Mouse (Mus musculus): Measurements from ENCODE around the gene Faiml. TPM values are rescaled to one million over a fixed set of nuclear protein-coding genes. Genes with fewer than 3 reads are reported as not detected.

Gene Faiml
- polyA plus RNA-seq, 1 experiment from 2014 or later = not detected

DNA sequence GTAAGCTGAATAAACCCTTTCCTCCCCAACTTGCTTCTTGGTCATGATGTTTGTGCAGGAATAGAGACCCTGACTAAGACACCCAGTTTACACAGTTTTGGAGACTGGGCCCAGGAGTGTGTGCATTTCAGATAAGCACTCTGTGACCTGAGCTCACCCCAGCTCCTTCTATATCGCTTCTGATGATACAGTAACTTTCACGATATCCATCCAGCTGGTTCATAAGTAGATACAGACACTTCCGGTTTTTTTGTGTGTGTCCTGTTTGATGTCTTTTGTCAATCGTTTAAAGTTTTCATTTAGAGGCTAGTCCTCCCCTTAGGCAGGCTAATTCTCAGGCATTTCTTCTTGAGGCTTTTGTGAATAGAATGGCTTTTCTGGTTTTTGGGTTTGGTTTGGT, 15.4 kb downstream of the Faiml start:
- Histone ChIP-seq H3K36me3 (ENCODE audit: control insufficient read depth, insufficient read depth, low read length) (no peaks in the 10 kb centered on the region), H3K4me3 (ENCODE audit: low read depth, low read length) (no peak overlapping the region), H3K9ac (ENCODE audit: low read length) (no peak overlapping the region), H3K27ac (ENCODE audit: low read depth, low read length) (no peak overlapping the region), H3K9me3 (ENCODE audit: control insufficient read depth, low read length) (no peaks in the 10 kb centered on the region), H3K4me2 (ENCODE audit: low read depth, low read length, severe bottlenecking) (no peak overlapping the region), H3K27me3 (ENCODE audit: control insufficient read depth, insufficient read depth, low read length) (no peaks in the 10 kb centered on the region), H3K4me1 (replicated peaks; ENCODE audit: control insufficient read depth, insufficient read depth, low read length) (no peaks in the 10 kb centered on the region)
- no peak for ATAC-seq (replicated peaks; ENCODE audit: low FRiP score)
- 90% methylated on average over 4 of the region's 4 CpGs for WGBS
- DNase-seq (ENCODE audit: low spot score) = no peak

DNA sequence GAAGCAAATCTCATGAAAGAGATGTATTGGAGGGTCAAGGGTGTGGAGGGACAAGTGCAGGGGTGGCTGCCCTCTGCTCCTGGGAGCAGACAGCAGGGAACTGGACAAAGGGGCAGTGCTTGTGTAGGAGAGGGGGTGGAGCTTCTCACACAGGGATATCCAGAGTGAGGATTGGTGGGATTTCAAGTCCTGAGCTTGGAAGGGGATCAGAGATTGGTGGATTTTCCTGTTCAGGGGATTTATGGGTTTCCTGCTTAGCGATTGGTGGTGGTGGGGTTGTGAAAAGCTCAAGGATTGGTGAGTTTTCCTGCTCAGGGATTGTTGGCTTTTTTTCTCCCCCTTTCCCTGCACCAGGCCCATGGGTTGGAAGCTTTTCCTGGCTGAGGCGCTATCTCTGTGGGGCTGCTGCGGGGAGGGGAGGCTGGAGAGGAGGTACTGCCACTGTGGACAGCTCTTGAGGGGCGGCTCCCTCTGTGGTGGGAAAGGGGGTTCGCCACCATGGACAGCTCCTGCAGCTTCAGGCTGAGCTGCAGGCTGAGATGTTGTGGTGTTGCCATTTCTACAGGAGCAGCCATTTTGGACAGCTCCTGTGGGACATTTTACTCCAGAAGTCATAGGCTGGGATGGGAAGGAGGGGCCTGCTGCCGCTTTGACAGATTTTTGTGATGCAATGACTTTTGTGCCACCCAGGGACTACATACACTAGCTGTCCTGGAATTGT, 18.9 kb downstream of the Faiml start:
- no peak overlapping the region for H3K27ac ChIP-seq (ENCODE audit: low read depth, low read length)
- no peaks in the 10 kb centered on the region for H3K27me3 ChIP-seq (ENCODE audit: control insufficient read depth, insufficient read depth, low read length)
- ATAC-seq (replicated peaks; ENCODE audit: low FRiP score) (no peak; the same call in 1 of the 2 replicates), DNase-seq (ENCODE audit: low spot score) (peak; percentile 71)
- H3K4me3 ChIP-seq (ENCODE audit: low read depth, low read length) = no peak overlapping the region
- H3K4me1 ChIP-seq (replicated peaks; ENCODE audit: control insufficient read depth, insufficient read depth, low read length) = no peaks in the 10 kb centered on the region
- no peak overlapping the region for H3K9ac ChIP-seq (ENCODE audit: low read length)
- H3K4me2 ChIP-seq (ENCODE audit: low read depth, low read length, severe bottlenecking) = no peak overlapping the region
- WGBS = 32% methylated on average over 6 of the region's 6 CpGs
- no peaks in the 10 kb centered on the region for H3K36me3 ChIP-seq (ENCODE audit: control insufficient read depth, insufficient read depth, low read length)
- H3K9me3 ChIP-seq (ENCODE audit: control insufficient read depth, low read length) = no peaks in the 10 kb centered on the region

DNA sequence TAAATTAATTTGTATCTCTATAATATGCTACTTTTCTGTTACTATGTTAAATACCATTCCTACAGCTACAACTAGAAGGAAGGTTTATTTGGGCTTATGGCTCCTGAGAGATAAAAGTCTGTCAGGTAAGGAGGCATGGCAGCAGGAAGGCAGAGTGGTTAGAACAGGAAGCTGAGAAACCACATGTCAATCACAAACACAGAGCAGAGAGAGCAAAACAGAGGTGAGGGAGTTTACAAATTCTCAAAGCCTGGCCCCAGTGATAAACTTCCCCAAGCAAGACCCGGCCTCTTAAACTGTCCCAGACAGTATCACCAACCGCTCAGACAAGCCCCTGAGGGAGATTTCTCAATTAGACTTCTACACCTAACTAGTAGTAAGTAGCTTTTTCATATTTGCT, 20.9 kb downstream of the Faiml start:
- no peaks in the 10 kb centered on the region for H3K36me3 ChIP-seq (ENCODE audit: control insufficient read depth, insufficient read depth, low read length)
- H3K4me3 ChIP-seq (ENCODE audit: low read depth, low read length) = no peak overlapping the region
- H3K9me3 ChIP-seq (ENCODE audit: control insufficient read depth, low read length) = no peaks in the 10 kb centered on the region
- ATAC-seq (replicated peaks; ENCODE audit: low FRiP score) (no peak), DNase-seq (ENCODE audit: low spot score) (no peak)
- no peak overlapping the region for H3K9ac ChIP-seq (ENCODE audit: low read length)
- WGBS = 84% methylated on average over 2 of the region's 2 CpGs
- H3K4me2 ChIP-seq (ENCODE audit: low read depth, low read length, severe bottlenecking) = no peak overlapping the region
- H3K4me1 ChIP-seq (replicated peaks; ENCODE audit: control insufficient read depth, insufficient read depth, low read length) = no peaks in the 10 kb centered on the region
- no peaks in the 10 kb centered on the region for H3K27me3 ChIP-seq (ENCODE audit: control insufficient read depth, insufficient read depth, low read length)
- no peak overlapping the region for H3K27ac ChIP-seq (ENCODE audit: low read depth, low read length)

DNA sequence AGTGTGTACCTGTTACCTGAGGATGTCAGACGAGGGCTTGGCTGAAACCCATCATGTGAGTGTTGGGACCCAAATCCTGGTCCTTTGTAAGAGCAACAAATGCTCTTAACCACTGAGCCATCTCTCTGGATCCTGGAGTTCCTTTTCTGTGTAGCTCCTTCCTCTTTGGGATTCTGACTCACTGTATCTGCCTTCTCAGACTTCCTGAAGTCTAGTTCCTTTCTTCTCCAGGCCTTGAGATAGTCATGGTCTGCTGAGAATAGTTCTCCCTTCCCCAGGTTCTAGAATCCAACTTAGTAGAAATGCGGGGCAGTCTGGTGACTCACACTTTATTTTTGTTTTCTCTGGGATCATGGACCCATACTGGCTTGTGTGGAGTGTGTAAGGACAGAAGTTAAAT, 24.4 kb downstream of the Faiml start:
- 87% methylated on average over 2 of the region's 2 CpGs for WGBS
- H3K9ac ChIP-seq (ENCODE audit: low read length) = no peak overlapping the region
- H3K27ac ChIP-seq (ENCODE audit: low read depth, low read length) = no peak overlapping the region
- no peaks in the 10 kb centered on the region for H3K4me1 ChIP-seq (replicated peaks; ENCODE audit: control insufficient read depth, insufficient read depth, low read length)
- no peaks in the 10 kb centered on the region for H3K9me3 ChIP-seq (ENCODE audit: control insufficient read depth, low read length)
- no peaks in the 10 kb centered on the region for H3K27me3 ChIP-seq (ENCODE audit: control insufficient read depth, insufficient read depth, low read length)
- H3K36me3 ChIP-seq (ENCODE audit: control insufficient read depth, insufficient read depth, low read length) = no peaks in the 10 kb centered on the region
- ATAC-seq (replicated peaks; ENCODE audit: low FRiP score) (no peak), DNase-seq (ENCODE audit: low spot score) (no peak)
- no peak overlapping the region for H3K4me3 ChIP-seq (ENCODE audit: low read depth, low read length)
- no peak overlapping the region for H3K4me2 ChIP-seq (ENCODE audit: low read depth, low read length, severe bottlenecking)

DNA sequence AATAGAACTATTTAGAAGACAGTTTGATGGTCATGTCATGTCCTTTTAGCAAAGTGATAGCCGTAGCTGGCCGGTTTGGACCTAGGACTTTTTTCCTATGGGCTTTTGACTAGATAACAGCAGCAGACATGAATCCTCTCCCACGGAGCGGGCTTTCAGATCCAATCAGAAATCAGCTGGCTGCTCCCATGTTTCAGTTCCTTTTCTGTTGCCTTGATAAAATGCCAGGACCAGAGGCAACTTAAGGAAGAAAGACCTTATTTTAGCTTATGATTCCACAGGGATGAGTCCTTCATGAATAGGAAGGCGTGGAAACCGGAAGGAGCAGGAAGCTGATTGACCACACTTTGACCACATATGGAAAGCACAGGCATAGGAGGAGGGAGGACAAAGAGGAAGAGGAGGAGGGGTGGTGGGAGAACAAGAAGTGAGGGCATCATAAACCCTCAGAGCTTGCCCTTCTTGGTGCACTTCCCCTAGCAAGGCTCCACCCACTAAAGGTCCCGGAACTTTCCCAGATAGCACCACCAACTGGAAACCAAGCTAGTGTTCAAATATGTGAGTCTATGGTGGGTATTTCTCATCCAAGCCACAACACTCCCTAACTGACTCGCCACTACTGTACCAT, 53.9 kb downstream of the Faiml start:
- Histone ChIP-seq H3K9me3 (ENCODE audit: control insufficient read depth, low read length) (no peaks in the 10 kb centered on the region), H3K4me1 (replicated peaks; ENCODE audit: control insufficient read depth, insufficient read depth, low read length) (no peaks in the 10 kb centered on the region), H3K36me3 (ENCODE audit: control insufficient read depth, insufficient read depth, low read length) (no peaks in the 10 kb centered on the region), H3K27me3 (ENCODE audit: control insufficient read depth, insufficient read depth, low read length) (no peaks in the 10 kb centered on the region), H3K9ac (ENCODE audit: low read length) (no peak overlapping the region), H3K27ac (ENCODE audit: low read depth, low read length) (no peak overlapping the region), H3K4me2 (ENCODE audit: low read depth, low read length, severe bottlenecking) (no peak overlapping the region), H3K4me3 (ENCODE audit: low read depth, low read length) (no peak overlapping the region)
- 88% methylated on average over 8 of the region's 8 CpGs for WGBS
- DNase-seq (ENCODE audit: low spot score) (no peak), ATAC-seq (replicated peaks; ENCODE audit: low FRiP score) (no peak)

DNA sequence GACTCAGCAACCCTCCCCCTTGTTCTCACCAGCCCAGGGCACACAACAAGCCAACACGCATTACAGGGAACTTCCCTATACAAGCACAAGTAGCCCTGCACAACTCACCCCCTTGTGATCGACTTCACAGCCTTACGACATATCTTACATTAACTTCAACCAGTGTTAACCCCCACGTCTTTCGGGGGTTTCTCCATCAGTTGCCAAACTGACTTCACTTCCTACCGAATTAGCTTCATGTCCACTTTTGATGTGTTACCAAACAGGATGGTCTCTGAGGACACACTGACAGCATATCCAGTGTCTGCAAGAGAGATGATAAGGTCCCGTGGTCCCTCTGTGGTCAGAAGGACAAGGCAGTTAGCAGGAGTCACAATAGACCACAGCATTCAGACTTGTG, 54.9 kb downstream of the Faiml start:
- Histone ChIP-seq H3K9ac (ENCODE audit: low read length) (no peak overlapping the region), H3K4me1 (replicated peaks; ENCODE audit: control insufficient read depth, insufficient read depth, low read length) (no peaks in the 10 kb centered on the region), H3K36me3 (ENCODE audit: control insufficient read depth, insufficient read depth, low read length) (no peaks in the 10 kb centered on the region), H3K27ac (ENCODE audit: low read depth, low read length) (no peak overlapping the region), H3K27me3 (ENCODE audit: control insufficient read depth, insufficient read depth, low read length) (no peaks in the 10 kb centered on the region), H3K9me3 (ENCODE audit: control insufficient read depth, low read length) (no peaks in the 10 kb centered on the region), H3K4me2 (ENCODE audit: low read depth, low read length, severe bottlenecking) (no peak overlapping the region), H3K4me3 (ENCODE audit: low read depth, low read length) (no peak overlapping the region)
- ATAC-seq (replicated peaks; ENCODE audit: low FRiP score) = no peak
- DNase-seq (ENCODE audit: low spot score) = no peak
- 91% methylated on average over 7 of the region's 7 CpGs for WGBS

DNA sequence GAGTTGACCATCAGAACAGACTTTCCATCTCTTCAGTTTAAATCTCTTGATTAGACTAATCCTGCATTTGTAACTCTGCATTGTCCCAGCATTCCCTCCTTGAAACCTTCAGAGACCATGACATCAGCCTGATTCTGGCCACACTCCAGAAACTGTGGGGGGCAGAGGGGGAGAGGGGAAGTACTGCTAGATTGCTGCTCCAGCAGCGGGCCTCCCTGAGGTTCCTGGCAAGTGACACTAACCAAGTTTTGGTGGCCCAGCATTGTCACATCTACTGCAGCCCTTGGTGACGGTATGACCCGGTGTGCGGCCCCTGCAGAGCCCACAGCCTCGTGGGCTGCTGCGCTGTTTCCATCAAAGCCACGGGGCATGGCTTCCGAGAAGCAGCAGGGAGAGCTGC, 56.8 kb downstream of the Faiml start:
- no peak overlapping the region for H3K9ac ChIP-seq (ENCODE audit: low read length)
- H3K4me2 ChIP-seq (ENCODE audit: low read depth, low read length, severe bottlenecking) = no peak overlapping the region
- ATAC-seq (replicated peaks; ENCODE audit: low FRiP score) (no peak), DNase-seq (ENCODE audit: low spot score) (no peak)
- H3K36me3 ChIP-seq (ENCODE audit: control insufficient read depth, insufficient read depth, low read length) = no peaks in the 10 kb centered on the region
- H3K27ac ChIP-seq (ENCODE audit: low read depth, low read length) = no peak overlapping the region
- 67% methylated on average over 8 of the region's 8 CpGs for WGBS
- H3K9me3 ChIP-seq (ENCODE audit: control insufficient read depth, low read length) = no peaks in the 10 kb centered on the region
- H3K4me1 ChIP-seq (replicated peaks; ENCODE audit: control insufficient read depth, insufficient read depth, low read length) = no peaks in the 10 kb centered on the region
- no peaks in the 10 kb centered on the region for H3K27me3 ChIP-seq (ENCODE audit: control insufficient read depth, insufficient read depth, low read length)
- H3K4me3 ChIP-seq (ENCODE audit: low read depth, low read length) = no peak overlapping the region
